Mouse (Mus musculus): ENCODE results near the gene Pakap. TPM values are rescaled to one million over a fixed set of nuclear protein-coding genes. Genes with fewer than 3 reads are reported as not detected.

Pakap gene
- polyA plus RNA-seq, 1 experiment = 0.38 TPM

- H3K4me1 ChIP-seq (replicated peaks; ENCODE audit: control insufficient read depth, insufficient read depth, low read length) = no peaks in the 10 kb centered on the region
- H3K4me3 ChIP-seq (ENCODE audit: control insufficient read depth, insufficient read depth, low read length) = no peak overlapping the region
- TF ChIP-seq CTCF (IDR thresholded peaks at IDR 0.05; ENCODE audit: borderline replicate concordance, control insufficient read depth, extremely low read depth, insufficient read depth, low read length, poor library complexity) (no peak), POLR2A (IDR thresholded peaks at IDR 0.05; ENCODE audit: control insufficient read depth, extremely low read depth, insufficient read depth, low read length, poor library complexity) (no peak)
- no peaks in the 10 kb centered on the region for H3K36me3 ChIP-seq (ENCODE audit: control insufficient read depth, insufficient read depth, low read length)
- no peak overlapping the region for H3K27ac ChIP-seq (ENCODE audit: control insufficient read depth, insufficient read depth, low read length)
- 96% methylated on average over 2 of the region's 2 CpGs for WGBS
- no peaks in the 10 kb centered on the region for H3K27me3 ChIP-seq (ENCODE audit: control insufficient read depth, insufficient read depth, low read length)
- no peak for DNase-seq
Measured at GRCm38 (mm10) chr4:57624819-57625218, 56.8 kb downstream of the Pakap start.

GRCm38 (mm10) chr4:57625306-57625705, 57.3 kb downstream of the Pakap start:
- H3K4me1 ChIP-seq (replicated peaks; ENCODE audit: control insufficient read depth, insufficient read depth, low read length) = no peaks in the 10 kb centered on the region
- no peak for DNase-seq
- H3K36me3 ChIP-seq (ENCODE audit: control insufficient read depth, insufficient read depth, low read length) = no peaks in the 10 kb centered on the region
- H3K27ac ChIP-seq (ENCODE audit: control insufficient read depth, insufficient read depth, low read length) = no peak overlapping the region
- TF ChIP-seq POLR2A (IDR thresholded peaks at IDR 0.05; ENCODE audit: control insufficient read depth, extremely low read depth, insufficient read depth, low read length, poor library complexity) = no peak
- TF ChIP-seq CTCF (IDR thresholded peaks at IDR 0.05; ENCODE audit: borderline replicate concordance, control insufficient read depth, extremely low read depth, insufficient read depth, low read length, poor library complexity) = no peak
- no peak overlapping the region for H3K4me3 ChIP-seq (ENCODE audit: control insufficient read depth, insufficient read depth, low read length)
- no peaks in the 10 kb centered on the region for H3K27me3 ChIP-seq (ENCODE audit: control insufficient read depth, insufficient read depth, low read length)
- 88% methylated on average over 1 of the region's 1 CpGs for WGBS

- no peaks in the 10 kb centered on the region for H3K4me1 ChIP-seq (replicated peaks; ENCODE audit: control insufficient read depth, insufficient read depth, low read length)
- 92% methylated on average over 1 of the region's 1 CpGs for WGBS
- no peaks in the 10 kb centered on the region for H3K27me3 ChIP-seq (ENCODE audit: control insufficient read depth, insufficient read depth, low read length)
- H3K27ac ChIP-seq (ENCODE audit: control insufficient read depth, insufficient read depth, low read length) = no peak overlapping the region
- DNase-seq = no peak
- no peaks in the 10 kb centered on the region for H3K36me3 ChIP-seq (ENCODE audit: control insufficient read depth, insufficient read depth, low read length)
- no peak overlapping the region for H3K4me3 ChIP-seq (ENCODE audit: control insufficient read depth, insufficient read depth, low read length)
- TF ChIP-seq CTCF (IDR thresholded peaks at IDR 0.05; ENCODE audit: borderline replicate concordance, control insufficient read depth, extremely low read depth, insufficient read depth, low read length, poor library complexity) (no peak), POLR2A (IDR thresholded peaks at IDR 0.05; ENCODE audit: control insufficient read depth, extremely low read depth, insufficient read depth, low read length, poor library complexity) (no peak)
Measured at GRCm38 (mm10) chr4:57625756-57626155, 57.8 kb downstream of the Pakap start.

GRCm38 (mm10) chr4:57626921-57627320, 58.9 kb downstream of the Pakap start:
- H3K27ac ChIP-seq (ENCODE audit: control insufficient read depth, insufficient read depth, low read length) = no peak overlapping the region

GRCm38 (mm10) chr4:57632386-57632785, 64.4 kb downstream of the Pakap start:
- Histone ChIP-seq H3K4me1 (replicated peaks; ENCODE audit: control insufficient read depth, insufficient read depth, low read length) (no peaks in the 10 kb centered on the region), H3K27me3 (ENCODE audit: control insufficient read depth, insufficient read depth, low read length) (no peaks in the 10 kb centered on the region), H3K27ac (ENCODE audit: control insufficient read depth, insufficient read depth, low read length) (no peak overlapping the region), H3K36me3 (ENCODE audit: control insufficient read depth, insufficient read depth, low read length) (no peaks in the 10 kb centered on the region), H3K4me3 (ENCODE audit: control insufficient read depth, insufficient read depth, low read length) (no peak overlapping the region)
- WGBS = 95% methylated on average over 5 of the region's 5 CpGs
- no peak for DNase-seq
- TF ChIP-seq POLR2A (IDR thresholded peaks at IDR 0.05; ENCODE audit: control insufficient read depth, extremely low read depth, insufficient read depth, low read length, poor library complexity) (no peak), CTCF (IDR thresholded peaks at IDR 0.05; ENCODE audit: borderline replicate concordance, control insufficient read depth, extremely low read depth, insufficient read depth, low read length, poor library complexity) (no peak)

More at GRCm38 (mm10) chr4:57626921-57627320, 58.9 kb downstream of the Pakap start:
- H3K36me3 ChIP-seq (ENCODE audit: control insufficient read depth, insufficient read depth, low read length) = no peaks in the 10 kb centered on the region
- TF ChIP-seq CTCF (IDR thresholded peaks at IDR 0.05; ENCODE audit: borderline replicate concordance, control insufficient read depth, extremely low read depth, insufficient read depth, low read length, poor library complexity) = no peak
- no peak for TF ChIP-seq POLR2A (IDR thresholded peaks at IDR 0.05; ENCODE audit: control insufficient read depth, extremely low read depth, insufficient read depth, low read length, poor library complexity)
- no peaks in the 10 kb centered on the region for H3K27me3 ChIP-seq (ENCODE audit: control insufficient read depth, insufficient read depth, low read length)
- WGBS = 98% methylated on average over 5 of the region's 5 CpGs
- H3K4me1 ChIP-seq (replicated peaks; ENCODE audit: control insufficient read depth, insufficient read depth, low read length) = no peaks in the 10 kb centered on the region
- H3K4me3 ChIP-seq (ENCODE audit: control insufficient read depth, insufficient read depth, low read length) = no peak overlapping the region
- DNase-seq = no peak

GRCm38 (mm10) chr4:57633052-57633451, 65.1 kb downstream of the Pakap start:
- TF ChIP-seq POLR2A (IDR thresholded peaks at IDR 0.05; ENCODE audit: control insufficient read depth, extremely low read depth, insufficient read depth, low read length, poor library complexity) (no peak), CTCF (IDR thresholded peaks at IDR 0.05; ENCODE audit: borderline replicate concordance, control insufficient read depth, extremely low read depth, insufficient read depth, low read length, poor library complexity) (no peak)
- H3K4me3 ChIP-seq (ENCODE audit: control insufficient read depth, insufficient read depth, low read length) = no peak overlapping the region
- peaks cover 6% of the 10 kb centered on the region for H3K4me1 ChIP-seq (replicated peaks; ENCODE audit: control insufficient read depth, insufficient read depth, low read length)
- no peak for DNase-seq
- no peaks in the 10 kb centered on the region for H3K27me3 ChIP-seq (ENCODE audit: control insufficient read depth, insufficient read depth, low read length)
- 94% methylated on average over 7 of the region's 7 CpGs for WGBS
- H3K27ac ChIP-seq (ENCODE audit: control insufficient read depth, insufficient read depth, low read length) = no peak overlapping the region
- H3K36me3 ChIP-seq (ENCODE audit: control insufficient read depth, insufficient read depth, low read length) = no peaks in the 10 kb centered on the region

GRCm38 (mm10) chr4:57634956-57635355, 67.0 kb downstream of the Pakap start:
- TF ChIP-seq POLR2A (IDR thresholded peaks at IDR 0.05; ENCODE audit: control insufficient read depth, extremely low read depth, insufficient read depth, low read length, poor library complexity) (no peak), CTCF (IDR thresholded peaks at IDR 0.05; ENCODE audit: borderline replicate concordance, control insufficient read depth, extremely low read depth, insufficient read depth, low read length, poor library complexity) (no peak)
- Histone ChIP-seq H3K4me3 (ENCODE audit: control insufficient read depth, insufficient read depth, low read length) (no peak overlapping the region), H3K27ac (ENCODE audit: control insufficient read depth, insufficient read depth, low read length) (no peak overlapping the region), H3K27me3 (ENCODE audit: control insufficient read depth, insufficient read depth, low read length) (no peaks in the 10 kb centered on the region), H3K36me3 (ENCODE audit: control insufficient read depth, insufficient read depth, low read length) (no peaks in the 10 kb centered on the region), H3K4me1 (replicated peaks; ENCODE audit: control insufficient read depth, insufficient read depth, low read length) (peaks cover 17% of the 10 kb centered on the region)
- WGBS = 71% methylated on average over 1 of the region's 1 CpGs
- no peak for DNase-seq

Data from thymus, adult 2 months (tissue).